Mouse (Mus musculus): ENCODE measurements around the gene Man2a2. TPM values are rescaled to one million over a fixed set of nuclear protein-coding genes. Genes with fewer than 3 reads are reported as not detected.

Gene Man2a2
- 10 to 100 TPM; 33.7 to 35.2 TPM for total RNA-seq (2023)

GRCm38 (mm10) chr7:80371041-80371751, at the start of gene Man2a2:
Gene Man2a2, minus strand, starts transcription at chr7:80371375.

GRCm38 (mm10) chr7:80405188-80405695, 34.1 kb upstream of the Man2a2 start, which contains the start of gene Furin:
Gene Furin, minus strand, starts transcription at chr7:80405436.

GRCm38 (mm10) chr7:80387633-80388543, 16.7 kb upstream of the Man2a2 start, which contains the start of gene Fes:
Gene Fes, minus strand, starts transcription at chr7:80387946.

GRCm38 (mm10) chr7:80342858-80343257, 28.3 kb downstream of the Man2a2 start, which contains the start of gene Hddc3:
Gene Hddc3, plus strand, starts transcription at chr7:80343104.

GRCm38 (mm10) chr7:80340793-80341192, 30.4 kb downstream of the Man2a2 start, which contains the start of gene Unc45a:
Gene Unc45a, minus strand, starts transcription at chr7:80341005.

GRCm38 (mm10) chr7:80324043-80324815, 46.9 kb downstream of the Man2a2 start, which contains the start of gene Rccd1:
Gene Rccd1, minus strand, starts transcription at chr7:80324454.

Other genes starting within 250 kb of the Man2a2 start
- 10 to 100 TPM; 23.2 to 28.9 TPM for gene Sema4b, start 184.5 kb downstream of the Man2a2 start, total RNA-seq (2023)
- 10 to 100 TPM; 78.9 to 85.8 TPM for gene Cib1, start 138.6 kb downstream of the Man2a2 start, total RNA-seq (2023)
- 1 to 10 TPM; 2.4 to 3.3 TPM for gene Gdpgp1, start 138.5 kb downstream of the Man2a2 start, total RNA-seq (2023)
- gene Ttll13, start 125.0 kb downstream of the Man2a2 start, total RNA-seq (2023): 1 to 10 TPM in 1 of 2 experiments, under 1 TPM in 1; 0.31 to 1.0 TPM
- 10 to 100 TPM; 14.8 to 15.2 TPM for gene Ngrn, start 110.2 kb downstream of the Man2a2 start, total RNA-seq (2023)
- 10 to 100 TPM; 12.6 to 14.4 TPM for gene Vps33b, start 101.7 kb downstream of the Man2a2 start, total RNA-seq (2023)
- gene Prc1, start 76.9 kb downstream of the Man2a2 start, total RNA-seq (2023): 100 to 1,000 TPM in 1 of 2 experiments, 10 to 100 TPM in 1; 99.2 to 104 TPM
- 1 to 10 TPM; 4.9 to 5.9 TPM for gene Rccd1, start 46.9 kb downstream of the Man2a2 start, total RNA-seq (2023)
- gene Unc45a, start 30.4 kb downstream of the Man2a2 start, total RNA-seq (2023): 10 to 100 TPM; 43.0 to 53.3 TPM
- 10 to 100 TPM in 1 of 2 experiments, 1 to 10 TPM in 1; 6.1 to 13.9 TPM for gene Hddc3, start 28.3 kb downstream of the Man2a2 start, total RNA-seq (2023)
- 100 to 1,000 TPM; 532 to 573 TPM for gene Fes, start 16.6 kb upstream of the Man2a2 start, total RNA-seq (2023)
- gene Furin, start 34.1 kb upstream of the Man2a2 start, total RNA-seq (2023): 100 to 1,000 TPM; 121 to 137 TPM
- 10 to 100 TPM; 25.4 to 26.7 TPM for gene Blm, start 163.7 kb upstream of the Man2a2 start, total RNA-seq (2023)

All from neutrophil, adult 83 days (primary cell).